Mouse (Mus musculus): Measurements from ENCODE around the gene Chrm4.

DNA sequence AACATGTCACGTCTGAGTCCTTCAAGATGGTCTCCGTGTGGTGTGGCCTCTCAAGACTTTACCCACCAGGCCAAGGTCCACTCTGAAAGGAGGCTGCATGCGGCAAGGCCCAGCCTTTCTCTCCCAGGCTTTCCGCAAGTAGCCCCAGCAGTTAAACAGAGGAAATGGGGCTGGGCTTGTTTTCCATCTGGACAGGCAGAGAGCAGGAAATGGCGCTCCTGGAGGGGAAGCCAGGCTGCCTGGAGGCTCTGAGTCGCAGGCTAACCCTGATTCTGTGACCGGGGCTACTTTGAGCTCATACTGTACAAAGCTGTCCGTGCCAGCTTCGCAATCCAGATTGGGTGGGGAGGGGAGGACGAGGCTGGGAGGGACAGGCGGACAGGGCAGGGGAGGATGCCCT lies 40.9 kb downstream of the Chrm4 start:
- TF ChIP-seq CTCF (IDR thresholded peaks at IDR 0.05; ENCODE audit: borderline replicate concordance, control insufficient read depth, extremely low read depth, insufficient read depth, low read length, poor library complexity), result no peak
- TF ChIP-seq POLR2A (IDR thresholded peaks at IDR 0.05; ENCODE audit: control insufficient read depth, extremely low read depth, insufficient read depth, low read length, poor library complexity), result no peak
